Mouse (Mus musculus): ENCODE measurements around the gene Itgb3bp. TPM values are rescaled to one million over a fixed set of nuclear protein-coding genes. Genes with fewer than 3 reads are reported as not detected.
A peak's percentile ranks its signal among the peaks of the same experiment; 100 is the strongest.

Itgb3bp gene
- total RNA-seq, 2 experiments from 2014 or later, result 4.5 to 6.4 TPM

- peak; percentile 21 to 54 for DNase-seq
- intact Hi-C loops (cut with DNase I), result loop anchor here (5.0 to 10.0 kb wide), 3 partner anchors 104 to 532 kb away; partner anchors contain the start of gene Gm12689
Measured at GRCm38 (mm10) chr4:99766753-99767152, 162.9 kb downstream of the Itgb3bp start.

GRCm38 (mm10) chr4:99766303-99766702 lies 163.3 kb downstream of the Itgb3bp start:
- intact Hi-C loops (cut with DNase I), result loop anchor here (5.0 to 10.0 kb wide), 3 partner anchors 104 to 532 kb away; partner anchors contain the start of gene Gm12689
- no peak for DNase-seq

- intact Hi-C loops (cut with DNase I), result no loop called here
- no peak for DNase-seq
Measured at GRCm38 (mm10) chr4:99752426-99752825, 177.2 kb downstream of the Itgb3bp start.

- intact Hi-C loops (cut with DNase I), result no loop called here
- no peak for DNase-seq
Measured at GRCm38 (mm10) chr4:99739836-99740235, 189.8 kb downstream of the Itgb3bp start.

GRCm38 (mm10) chr4:99725914-99726451 lies 203.6 kb downstream of the Itgb3bp start:
- DNase-seq, result no peak
- intact Hi-C loops (cut with DNase I), result no loop called here

- peak; percentile 12 to 26 for DNase-seq
- intact Hi-C loops (cut with DNase I), result no loop called here
Measured at GRCm38 (mm10) chr4:99724331-99724730, 205.3 kb downstream of the Itgb3bp start.

GRCm38 (mm10) chr4:99717905-99718304 lies 211.7 kb downstream of the Itgb3bp start:
- intact Hi-C loops (cut with DNase I), result no loop called here
- no peak for DNase-seq

GRCm38 (mm10) chr4:99715783-99716416 lies 213.7 kb downstream of the Itgb3bp start:
- intact Hi-C loops (cut with DNase I), result no loop called here
- DNase-seq, result no peak

Other genes starting within 250 kb of the Itgb3bp start
- 1 to 10 TPM; 5.6 to 9.3 TPM for gene Alg6, start 214.1 kb downstream of the Itgb3bp start, total RNA-seq (2021)
- gene Efcab7, start 100.6 kb downstream of the Itgb3bp start, total RNA-seq (2021), result 1 to 10 TPM; 1.1 to 4.1 TPM
- 100 to 1,000 TPM; 226 to 234 TPM for gene Pgm1, start 399 bp downstream of the Itgb3bp start, total RNA-seq (2021)
- 10 to 100 TPM in 1 of 2 experiments, 1 to 10 TPM in 1; 9.3 to 12.0 TPM for gene Ror1, start 166.0 kb upstream of the Itgb3bp start, total RNA-seq (2021)